Mouse (Mus musculus) forebrain, embryonic 14.5 days (tissue): ENCODE data around the gene Phf21a. TPM values are rescaled to one million over a fixed set of nuclear protein-coding genes. Genes with fewer than 3 reads are reported as not detected.
A peak's percentile ranks its signal among the peaks of the same experiment; 100 is the strongest.

Experiments
- ATAC-seq: fragments of 200-750 bp; cut with Nextera tagmentation; 2 replicates; pipeline ENCODE4 v1.8.0; 2017; ENCODE audit warnings: mild to moderate bottlenecking, moderate library complexity
- DNase-seq: peaks from one replicate; pipeline ENCODE4 v3.0.0-alpha.2; 2015; ENCODE audit warnings: low spot score
- H3K27ac ChIP-seq: fragments of 300-500 bp; sonication (generic); 2 replicates; pipeline ENCODE4 v1.5.1; 2014; ENCODE audit warnings: low read depth, mild to moderate bottlenecking, control low read depth, low read length, moderate library complexity
- H3K27me3 ChIP-seq: fragments of 300-500 bp; sonication (generic); replicated peaks from 2 replicates; pipeline ENCODE4 v1.6.1; 2014; ENCODE audit warnings: low read length, control low read depth, mixed read lengths; ENCODE audit not compliant: control insufficient read depth, insufficient read depth
- H3K36me3 ChIP-seq: fragments of 300-500 bp; sonication (generic); 2 replicates; pipeline ENCODE4 v1.6.1; 2014; ENCODE audit warnings: low read length, control low read depth; ENCODE audit not compliant: control insufficient read depth, insufficient read depth
- H3K4me1 ChIP-seq: fragments of 300-500 bp; sonication (generic); 2 replicates; pipeline ENCODE4 v1.6.1; 2014; ENCODE audit warnings: antibody characterized with exemption, low read length, control low read depth; ENCODE audit not compliant: control insufficient read depth, insufficient read depth
- H3K4me2 ChIP-seq: fragments of 300-500 bp; sonication (generic); 2 replicates; pipeline ENCODE4 v1.6.1; 2014; ENCODE audit warnings: mild to moderate bottlenecking, control low read depth, low read length
- H3K4me3 ChIP-seq: fragments of 300-500 bp; sonication (generic); 2 replicates; pipeline ENCODE4 v1.5.1; 2014; ENCODE audit warnings: low read depth, low read length, control low read depth
- H3K9ac ChIP-seq: fragments of 300-500 bp; sonication (generic); 2 replicates; pipeline ENCODE4 v1.6.1; 2014; ENCODE audit warnings: mild to moderate bottlenecking, low read length, control low read depth, moderate library complexity
- H3K9me3 ChIP-seq: fragments of 300-500 bp; sonication (generic); replicated peaks from 2 replicates; pipeline ENCODE4 v1.6.1; 2016; ENCODE audit warnings: low read length, control low read depth, mixed read lengths; ENCODE audit not compliant: control insufficient read depth
- WGBS: fragments of 180-500 bp; shearing (Covaris S2); extraction: QIAGEN DNeasy Blood & Tissue Kit; methylation state at CpG from one replicate; pipeline ENCODE4 v1.1.7; 2014; 5-methylcytosine and 5-hydroxymethylcytosine counted together
- polyA plus RNA-seq: library from polyadenylated mRNA; unstranded; fragments of >200 nt; fragmentation: Nextera tagmentation; extraction: Ambion mirVana; gene quantifications from 2 replicates; pipeline ENCODE4 v1.2.1, GENCODE M21; 2014

The Phf21a gene
- polyA plus RNA-seq, 1 experiment from 2014 or later: 37.5 TPM

GRCm38 (mm10) chr2:92326221-92326620 lies 233.3 kb downstream of the Phf21a start:
- Histone ChIP-seq H3K4me1 (no peaks in the 10 kb centered on the region), H3K9me3 (no peaks in the 10 kb centered on the region), H3K9ac (no peak overlapping the region), H3K4me2 (no peak overlapping the region), H3K36me3 (peaks cover 47% of the 10 kb centered on the region), H3K4me3 (no peak overlapping the region), H3K27me3 (no peaks in the 10 kb centered on the region), H3K27ac (no peak overlapping the region)
- no peak for DNase-seq
- no peak for ATAC-seq
- WGBS: 88% methylated on average over 1 of the region's 1 CpGs

- H3K4me2 ChIP-seq: no peak overlapping the region
- H3K4me1 ChIP-seq: no peaks in the 10 kb centered on the region
- DNase-seq (no peak), ATAC-seq (no peak)
- WGBS: 95% methylated on average over 4 of the region's 4 CpGs
- no peaks in the 10 kb centered on the region for H3K27me3 ChIP-seq
- peaks cover 52% of the 10 kb centered on the region for H3K36me3 ChIP-seq
- no peak overlapping the region for H3K4me3 ChIP-seq
- H3K9me3 ChIP-seq: no peaks in the 10 kb centered on the region
- H3K27ac ChIP-seq: no peak overlapping the region
- no peak overlapping the region for H3K9ac ChIP-seq
Measured at GRCm38 (mm10) chr2:92327601-92328000, 234.7 kb downstream of the Phf21a start.

- WGBS: 94% methylated on average over 8 of the region's 8 CpGs
- Histone ChIP-seq H3K4me1 (no peaks in the 10 kb centered on the region), H3K36me3 (peaks cover 56% of the 10 kb centered on the region), H3K9ac (no peak overlapping the region), H3K27me3 (no peaks in the 10 kb centered on the region), H3K4me3 (no peak overlapping the region), H3K4me2 (no peak overlapping the region), H3K27ac (no peak overlapping the region), H3K9me3 (no peaks in the 10 kb centered on the region)
- DNase-seq (no peak), ATAC-seq (no peak)
Measured at GRCm38 (mm10) chr2:92328206-92328605, 235.3 kb downstream of the Phf21a start.

- no peak overlapping the region for H3K4me3 ChIP-seq
- 59% methylated on average over 2 of the region's 2 CpGs for WGBS
- H3K4me2 ChIP-seq: no peak overlapping the region
- no peaks in the 10 kb centered on the region for H3K9me3 ChIP-seq
- H3K9ac ChIP-seq: no peak overlapping the region
- no peak overlapping the region for H3K27ac ChIP-seq
- DNase-seq (peak; percentile 85), ATAC-seq (no peak)
- H3K36me3 ChIP-seq: peaks cover 68% of the 10 kb centered on the region
- no peaks in the 10 kb centered on the region for H3K27me3 ChIP-seq
- H3K4me1 ChIP-seq: no peaks in the 10 kb centered on the region
Measured at GRCm38 (mm10) chr2:92330840-92331239, 237.9 kb downstream of the Phf21a start.

- Histone ChIP-seq H3K27me3 (no peaks in the 10 kb centered on the region), H3K4me2 (no peak overlapping the region), H3K36me3 (peaks cover 67% of the 10 kb centered on the region), H3K4me1 (no peaks in the 10 kb centered on the region), H3K9me3 (no peaks in the 10 kb centered on the region), H3K4me3 (no peak overlapping the region), H3K9ac (no peak overlapping the region), H3K27ac (no peak overlapping the region)
- ATAC-seq (no peak), DNase-seq (peak; percentile 68)
- 75% methylated on average over 2 of the region's 2 CpGs for WGBS
Measured at GRCm38 (mm10) chr2:92331410-92331809, 238.5 kb downstream of the Phf21a start.

- no peaks in the 10 kb centered on the region for H3K27me3 ChIP-seq
- 92% methylated on average over 2 of the region's 2 CpGs for WGBS
- no peak overlapping the region for H3K27ac ChIP-seq
- DNase-seq: no peak
- no peaks in the 10 kb centered on the region for H3K4me1 ChIP-seq
- peaks cover 66% of the 10 kb centered on the region for H3K36me3 ChIP-seq
- H3K9me3 ChIP-seq: no peaks in the 10 kb centered on the region
- no peak overlapping the region for H3K4me2 ChIP-seq
- ATAC-seq: no peak
- no peak overlapping the region for H3K4me3 ChIP-seq
- H3K9ac ChIP-seq: no peak overlapping the region
Measured at GRCm38 (mm10) chr2:92331871-92332270, 239.0 kb downstream of the Phf21a start.

GRCm38 (mm10) chr2:92342418-92342817 lies 249.5 kb downstream of the Phf21a start:
- peaks cover 37% of the 10 kb centered on the region for H3K36me3 ChIP-seq
- no peak for ATAC-seq

GRCm38 (mm10) chr2:92347191-92347590 lies 254.3 kb downstream of the Phf21a start:
- H3K9ac ChIP-seq: no peak overlapping the region
- H3K36me3 ChIP-seq: peaks cover 73% of the 10 kb centered on the region
- no peak overlapping the region for H3K4me2 ChIP-seq
- ATAC-seq: no peak
- H3K4me1 ChIP-seq: no peaks in the 10 kb centered on the region
- DNase-seq: no peak
- no peaks in the 10 kb centered on the region for H3K9me3 ChIP-seq
- H3K27me3 ChIP-seq: no peaks in the 10 kb centered on the region
- no peak overlapping the region for H3K4me3 ChIP-seq
- WGBS: 91% methylated on average over 2 of the region's 2 CpGs
- H3K27ac ChIP-seq: no peak overlapping the region

More at GRCm38 (mm10) chr2:92342418-92342817, 249.5 kb downstream of the Phf21a start:
- no peak overlapping the region for H3K27ac ChIP-seq
- DNase-seq: no peak
- no peak overlapping the region for H3K4me3 ChIP-seq
- no peak overlapping the region for H3K4me2 ChIP-seq
- H3K4me1 ChIP-seq: no peaks in the 10 kb centered on the region
- H3K9me3 ChIP-seq: no peaks in the 10 kb centered on the region
- H3K9ac ChIP-seq: no peak overlapping the region
- H3K27me3 ChIP-seq: no peaks in the 10 kb centered on the region

- H3K4me2 ChIP-seq: no peak overlapping the region
- H3K27ac ChIP-seq: no peak overlapping the region
- H3K9me3 ChIP-seq: no peaks in the 10 kb centered on the region
- 78% methylated on average over 6 of the region's 6 CpGs for WGBS
- DNase-seq (no peak), ATAC-seq (no peak)
- H3K4me1 ChIP-seq: no peaks in the 10 kb centered on the region
- peaks cover 75% of the 10 kb centered on the region for H3K36me3 ChIP-seq
- no peak overlapping the region for H3K4me3 ChIP-seq
- H3K27me3 ChIP-seq: no peaks in the 10 kb centered on the region
- H3K9ac ChIP-seq: no peak overlapping the region
Measured at GRCm38 (mm10) chr2:92349589-92350425, 256.9 kb downstream of the Phf21a start.
